Mouse (Mus musculus): ENCODE measurements around the gene Dtnbp1. TPM values are rescaled to one million over a fixed set of nuclear protein-coding genes. Genes with fewer than 3 reads are reported as not detected.

Gene Dtnbp1
- polyA plus RNA-seq (2015; fragmentation: Nextera tagmentation; extraction: Ambion mirVana): 111 and 118 TPM in 2 replicates

GRCm38 (mm10) chr13:45001911-45002615 lies at the start of gene Dtnbp1:
Gene Dtnbp1, minus strand, starts transcription at chr13:45002147.
- peak within 1 kb of the TSS; percentile 78 for H3K27ac ChIP-seq (replicated peaks)
- H3K4me2 ChIP-seq: peak within 1 kb of the TSS; percentile 87
- H3K4me3 ChIP-seq: peak within 1 kb of the TSS; percentile 85
- WGBS: under 1% methylated on average over 61 of the region's 68 CpGs
- H3K4me1 ChIP-seq (replicated peaks): peaks cover 31% of the 10 kb centered on the region
- H3K27me3 ChIP-seq: no peaks in the 10 kb centered on the region
- ATAC-seq (ENCODE audit: low read depth): peak; percentile 91
- peak within 1 kb of the TSS; percentile 88 for H3K9ac ChIP-seq
- peaks cover 6% of the 10 kb centered on the region; the same call in 1 of the 2 replicates for H3K36me3 ChIP-seq
- no peaks in the 10 kb centered on the region for H3K9me3 ChIP-seq

- no peak overlapping the region for H3K27ac ChIP-seq (replicated peaks)
- H3K4me1 ChIP-seq (replicated peaks): no peaks in the 10 kb centered on the region
- no peak overlapping the region for H3K9ac ChIP-seq
- no peaks in the 10 kb centered on the region for H3K27me3 ChIP-seq
- WGBS: 83% methylated on average over 7 of the region's 7 CpGs
- ATAC-seq (ENCODE audit: low read depth): no peak
- H3K4me3 ChIP-seq: no peak overlapping the region
- no peak overlapping the region for H3K4me2 ChIP-seq
- no peaks in the 10 kb centered on the region for H3K36me3 ChIP-seq
- H3K9me3 ChIP-seq: no peaks in the 10 kb centered on the region
These were observed 47.5 kb upstream of the Dtnbp1 start for GRCm38 (mm10) chr13:45049261-45050020.

- Histone ChIP-seq H3K9ac (no peak overlapping the region), H3K27ac (replicated peaks) (no peak overlapping the region), H3K4me2 (no peak overlapping the region), H3K4me3 (no peak overlapping the region), H3K36me3 (no peaks in the 10 kb centered on the region), H3K9me3 (no peaks in the 10 kb centered on the region), H3K27me3 (no peaks in the 10 kb centered on the region), H3K4me1 (replicated peaks) (peaks cover 8% of the 10 kb centered on the region)
- 83% methylated on average over 3 of the region's 3 CpGs for WGBS
- no peak for ATAC-seq (ENCODE audit: low read depth)
These were observed 41.5 kb upstream of the Dtnbp1 start for GRCm38 (mm10) chr13:45043466-45043865.

GRCm38 (mm10) chr13:45040741-45041140 lies 38.8 kb upstream of the Dtnbp1 start:
- whole genome bisulfite sequencing: 80% methylated on average over 7 of the region's 7 CpGs

DNA sequence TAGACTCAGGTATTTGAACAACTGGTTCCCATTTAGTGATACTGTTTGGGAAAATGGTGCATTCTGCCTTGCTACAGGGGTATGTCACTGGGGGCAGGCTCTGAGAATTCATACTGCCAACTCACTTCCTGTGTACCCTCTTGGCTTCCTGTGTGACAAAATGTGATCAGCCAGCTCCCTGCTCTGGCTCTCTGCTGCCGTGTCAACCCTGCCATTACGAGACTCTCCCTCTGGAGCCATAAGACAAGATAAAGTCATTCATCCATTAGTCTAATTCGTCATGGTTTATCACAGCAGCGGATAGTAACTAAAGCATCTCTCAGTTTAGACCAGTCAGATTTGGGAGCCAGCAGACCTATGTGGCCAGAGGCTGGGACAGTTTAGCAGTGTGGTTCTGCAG lies 38.2 kb upstream of the Dtnbp1 start:
- no peak for ATAC-seq (ENCODE audit: low read depth)
- Histone ChIP-seq H3K4me2 (no peak overlapping the region), H3K27me3 (no peaks in the 10 kb centered on the region), H3K4me1 (replicated peaks) (peaks cover 8% of the 10 kb centered on the region), H3K4me3 (no peak overlapping the region), H3K9ac (no peak overlapping the region), H3K27ac (replicated peaks) (no peak overlapping the region), H3K36me3 (no peaks in the 10 kb centered on the region), H3K9me3 (no peaks in the 10 kb centered on the region)
- WGBS: 31% methylated on average over 4 of the region's 4 CpGs

More at GRCm38 (mm10) chr13:45040741-45041140, 38.8 kb upstream of the Dtnbp1 start:
- H3K9me3 ChIP-seq: no peaks in the 10 kb centered on the region
- no peak for ATAC-seq (ENCODE audit: low read depth)
- no peaks in the 10 kb centered on the region for H3K27me3 ChIP-seq
- H3K4me2 ChIP-seq: no peak overlapping the region
- H3K4me1 ChIP-seq (replicated peaks): peaks cover 8% of the 10 kb centered on the region
- no peak overlapping the region for H3K4me3 ChIP-seq
- no peaks in the 10 kb centered on the region for H3K36me3 ChIP-seq
- no peak overlapping the region for H3K27ac ChIP-seq (replicated peaks)
- no peak overlapping the region for H3K9ac ChIP-seq

- WGBS: 90% methylated on average over 4 of the region's 4 CpGs
- ATAC-seq (ENCODE audit: low read depth): no peak
- Histone ChIP-seq H3K4me2 (no peak overlapping the region), H3K27ac (replicated peaks) (no peak overlapping the region), H3K4me3 (no peak overlapping the region), H3K9ac (no peak overlapping the region), H3K36me3 (no peaks in the 10 kb centered on the region), H3K27me3 (no peaks in the 10 kb centered on the region; the same call in 1 of the 2 replicates), H3K9me3 (no peaks in the 10 kb centered on the region), H3K4me1 (replicated peaks) (peaks cover 15% of the 10 kb centered on the region)
These were observed 34.5 kb upstream of the Dtnbp1 start for GRCm38 (mm10) chr13:45036417-45036816.

GRCm38 (mm10) chr13:45034759-45035158 lies 32.8 kb upstream of the Dtnbp1 start:
- Histone ChIP-seq H3K4me3 (no peak overlapping the region), H3K4me2 (no peak overlapping the region), H3K4me1 (replicated peaks) (0 out of 2 replicates have a peak, but pooled peaks cover 6% of the 10 kb centered on the region), H3K9ac (no peak overlapping the region), H3K27ac (replicated peaks) (no peak overlapping the region), H3K27me3 (no peaks in the 10 kb centered on the region; the same call in 1 of the 2 replicates), H3K9me3 (no peaks in the 10 kb centered on the region), H3K36me3 (no peaks in the 10 kb centered on the region)
- ATAC-seq (ENCODE audit: low read depth): no peak
- 84% methylated on average over 7 of the region's 7 CpGs for WGBS

DNA sequence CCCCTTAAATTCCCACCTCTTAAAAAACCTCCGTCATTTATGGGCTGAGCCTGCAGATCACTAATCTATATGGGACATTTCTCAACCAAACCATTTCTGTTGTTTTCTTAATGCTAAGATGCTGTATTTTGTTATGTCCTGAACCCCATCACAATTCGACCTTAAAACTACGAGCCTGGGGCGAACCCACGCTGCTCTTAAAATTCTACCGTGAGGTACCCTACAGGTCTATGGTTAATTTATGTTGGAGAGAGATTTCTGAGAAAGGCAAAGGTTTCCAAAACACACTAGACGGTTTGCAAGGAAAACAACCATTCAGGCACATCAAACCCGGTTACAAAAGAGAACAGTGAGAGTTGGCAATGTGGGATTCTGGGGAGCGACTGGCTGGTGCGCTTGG lies 31.4 kb upstream of the Dtnbp1 start:
- Histone ChIP-seq H3K9me3 (no peaks in the 10 kb centered on the region), H3K4me3 (no peak overlapping the region), H3K27ac (replicated peaks) (no peak overlapping the region), H3K27me3 (no peaks in the 10 kb centered on the region; the same call in 1 of the 2 replicates), H3K4me2 (no peak overlapping the region), H3K36me3 (no peaks in the 10 kb centered on the region), H3K4me1 (replicated peaks) (0 out of 2 replicates have a peak, but pooled peaks cover 6% of the 10 kb centered on the region), H3K9ac (no peak overlapping the region)
- no peak for ATAC-seq (ENCODE audit: low read depth)
- WGBS: 82% methylated on average over 10 of the region's 10 CpGs

GRCm38 (mm10) chr13:45032484-45032883 lies 30.5 kb upstream of the Dtnbp1 start:
- H3K4me2 ChIP-seq: no peak overlapping the region
- 90% methylated on average over 4 of the region's 4 CpGs for WGBS
- H3K4me1 ChIP-seq (replicated peaks): 0 out of 2 replicates have a peak, but pooled peaks cover 6% of the 10 kb centered on the region
- H3K27me3 ChIP-seq: no peaks in the 10 kb centered on the region; the same call in 1 of the 2 replicates
- H3K9ac ChIP-seq: no peak overlapping the region
- H3K36me3 ChIP-seq: no peaks in the 10 kb centered on the region
- no peak overlapping the region for H3K27ac ChIP-seq (replicated peaks)
- no peaks in the 10 kb centered on the region for H3K9me3 ChIP-seq
- H3K4me3 ChIP-seq: no peak overlapping the region
- no peak for ATAC-seq (ENCODE audit: low read depth)

DNA sequence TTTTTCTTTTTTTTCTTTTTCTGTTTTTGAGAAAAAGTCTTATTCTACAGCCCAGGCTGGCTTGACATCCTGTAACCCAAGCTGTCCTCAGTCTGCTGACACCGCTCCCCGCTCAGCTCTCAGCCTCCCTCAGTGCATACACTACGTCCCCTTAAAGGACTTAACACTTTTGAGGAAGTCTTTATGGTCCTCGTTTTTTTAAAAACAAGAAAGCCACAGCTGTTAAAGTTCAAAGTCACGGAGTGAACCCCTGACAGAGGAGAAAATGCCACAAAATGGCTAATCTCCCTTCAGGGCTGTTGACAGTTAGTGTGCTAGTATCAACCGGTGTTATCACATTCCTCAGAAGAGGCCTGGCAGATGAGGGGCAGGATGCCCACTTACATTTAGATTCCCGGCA lies 29.8 kb upstream of the Dtnbp1 start:
- no peaks in the 10 kb centered on the region for H3K9me3 ChIP-seq
- whole genome bisulfite sequencing: 74% methylated on average over 7 of the region's 7 CpGs
- H3K4me3 ChIP-seq: no peak overlapping the region
- H3K27ac ChIP-seq (replicated peaks): no peak overlapping the region
- H3K27me3 ChIP-seq: no peaks in the 10 kb centered on the region; the same call in 1 of the 2 replicates
- H3K4me1 ChIP-seq (replicated peaks): 0 out of 2 replicates have a peak, but pooled peaks cover 6% of the 10 kb centered on the region
- no peaks in the 10 kb centered on the region for H3K36me3 ChIP-seq
- no peak overlapping the region for H3K4me2 ChIP-seq
- H3K9ac ChIP-seq: no peak overlapping the region
- no peak for ATAC-seq (ENCODE audit: low read depth)

DNA sequence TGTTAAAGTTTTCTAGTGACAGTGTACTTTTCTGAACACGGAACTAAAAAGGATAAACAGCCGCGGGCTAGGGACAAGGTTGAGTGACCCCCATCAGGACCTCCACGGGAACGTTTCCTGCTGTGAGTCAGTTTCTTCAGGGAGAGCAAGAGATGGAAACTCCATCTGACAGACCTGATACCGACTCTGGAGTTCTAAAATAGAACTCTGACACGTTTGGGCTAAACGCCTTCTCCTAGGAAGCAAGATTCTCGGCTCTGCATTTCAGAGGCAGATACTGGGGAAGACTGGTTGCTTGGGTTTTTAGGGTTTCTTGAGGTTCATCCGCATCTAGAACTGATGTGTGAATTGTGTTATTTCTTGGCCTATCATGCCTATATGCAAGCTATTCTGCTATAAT lies 29.4 kb upstream of the Dtnbp1 start:
- H3K27me3 ChIP-seq: no peaks in the 10 kb centered on the region; the same call in 1 of the 2 replicates
- H3K4me2 ChIP-seq: no peak overlapping the region
- no peak overlapping the region for H3K27ac ChIP-seq (replicated peaks)
- no peaks in the 10 kb centered on the region for H3K9me3 ChIP-seq
- H3K4me1 ChIP-seq (replicated peaks): 0 out of 2 replicates have a peak, but pooled peaks cover 6% of the 10 kb centered on the region
- 76% methylated on average over 10 of the region's 10 CpGs for WGBS
- no peak overlapping the region for H3K4me3 ChIP-seq
- H3K36me3 ChIP-seq: no peaks in the 10 kb centered on the region
- no peak for ATAC-seq (ENCODE audit: low read depth)
- no peak overlapping the region for H3K9ac ChIP-seq

GRCm38 (mm10) chr13:45030830-45031229 lies 28.9 kb upstream of the Dtnbp1 start:
- no peaks in the 10 kb centered on the region for H3K9me3 ChIP-seq
- H3K9ac ChIP-seq: no peak overlapping the region
- no peak overlapping the region for H3K4me2 ChIP-seq
- no peak overlapping the region for H3K27ac ChIP-seq (replicated peaks)
- WGBS: 15% methylated on average over 12 of the region's 12 CpGs
- H3K4me3 ChIP-seq: no peak overlapping the region
- peak; percentile 74 for ATAC-seq (ENCODE audit: low read depth)
- H3K4me1 ChIP-seq (replicated peaks): 0 out of 2 replicates have a peak, but pooled peaks cover 6% of the 10 kb centered on the region
- no peaks in the 10 kb centered on the region for H3K36me3 ChIP-seq
- H3K27me3 ChIP-seq: no peaks in the 10 kb centered on the region; the same call in 1 of the 2 replicates

All from neural tube, embryonic 13.5 days (tissue).